Mouse (Mus musculus) midbrain, embryonic 11.5 days (tissue): ENCODE measurements around the gene Msi2. TPM values are rescaled to one million over a fixed set of nuclear protein-coding genes. Genes with fewer than 3 reads are reported as not detected.
A peak's percentile ranks its signal among the peaks of the same experiment; 100 is the strongest.

ENCODE experiments used
- ATAC-seq: fragments of 200-750 bp; cut with Nextera tagmentation; 2 replicates; pipeline ENCODE4 v1.8.0; 2017; ENCODE audit warnings: moderate TSS enrichment, moderate library complexity; ENCODE audit not compliant: low FRiP score
- DNase-seq: peaks from one replicate; pipeline ENCODE4 v3.0.0; 2015; ENCODE audit warnings: low spot score; ENCODE audit errors: missing footprints
- H3K27ac ChIP-seq: fragments of 300-500 bp; sonication (generic); 2 replicates; pipeline ENCODE4 v1.5.1; 2014; ENCODE audit warnings: low read depth, low read length
- H3K27me3 ChIP-seq: fragments of 300-500 bp; sonication (generic); 2 replicates; pipeline ENCODE4 v1.6.1; 2014; ENCODE audit warnings: mild to moderate bottlenecking, low read length, moderate library complexity, mixed read lengths; ENCODE audit not compliant: control insufficient read depth, insufficient read depth
- H3K36me3 ChIP-seq: fragments of 300-500 bp; sonication (generic); 2 replicates; pipeline ENCODE4 v1.6.1; 2014; ENCODE audit warnings: mild to moderate bottlenecking, low read length, moderate library complexity, mixed read lengths; ENCODE audit not compliant: control insufficient read depth, insufficient read depth
- H3K4me1 ChIP-seq: fragments of 300-500 bp; sonication (generic); 2 replicates; pipeline ENCODE4 v1.6.1; 2014; ENCODE audit warnings: low read length; ENCODE audit not compliant: control insufficient read depth, insufficient read depth
- H3K4me2 ChIP-seq: fragments of 300-500 bp; sonication (generic); 2 replicates; pipeline ENCODE4 v1.6.1; 2014; ENCODE audit warnings: mild to moderate bottlenecking, moderate library complexity
- H3K4me3 ChIP-seq: fragments of 300-500 bp; sonication (generic); 2 replicates; pipeline ENCODE4 v1.5.1; 2014; ENCODE audit warnings: low read depth, low read length
- H3K9ac ChIP-seq: fragments of 300-500 bp; sonication (generic); 2 replicates; pipeline ENCODE4 v1.6.1; 2014; ENCODE audit warnings: low read length
- H3K9me3 ChIP-seq: fragments of 300-500 bp; sonication (generic); 2 replicates; pipeline ENCODE4 v1.6.1; 2016; ENCODE audit warnings: low read length; ENCODE audit not compliant: control insufficient read depth
- WGBS: fragments of 180-500 bp; shearing (Covaris S2); extraction: QIAGEN DNeasy Blood & Tissue Kit; methylation state at CpG from one replicate; pipeline ENCODE4 v1.1.7; 2014; 5-methylcytosine and 5-hydroxymethylcytosine counted together
- polyA plus RNA-seq: library from polyadenylated mRNA; unstranded; fragments of >200 nt; fragmentation: Nextera tagmentation; extraction: Ambion mirVana; gene quantifications from 2 replicates; pipeline ENCODE4 v1.2.1, GENCODE M21; 2014

The Msi2 gene
- polyA plus RNA-seq, 1 experiment from 2014 or later: 27.0 TPM

DNA sequence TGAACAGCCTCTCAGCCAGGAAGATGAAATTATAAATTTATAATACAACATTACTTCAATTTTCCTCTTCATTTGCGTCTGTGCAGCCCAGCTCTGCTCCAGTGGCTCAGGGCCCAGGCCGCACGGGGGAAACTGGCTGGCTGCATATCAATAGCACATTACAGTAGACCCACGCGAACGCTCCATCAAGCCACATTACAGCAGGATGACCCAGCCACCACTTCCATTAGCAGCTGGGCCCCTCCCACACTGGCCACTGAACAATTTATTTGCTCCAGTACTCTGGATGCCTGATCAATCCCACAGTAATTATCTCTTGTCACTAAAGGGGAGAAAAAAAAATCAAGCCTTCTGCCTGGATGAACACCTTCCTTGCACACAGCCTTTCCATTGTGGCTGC lies 328.8 kb downstream of the Msi2 start:
- WGBS: over 99% methylated on average over 6 of the region's 6 CpGs
- no peak for DNase-seq

DNA sequence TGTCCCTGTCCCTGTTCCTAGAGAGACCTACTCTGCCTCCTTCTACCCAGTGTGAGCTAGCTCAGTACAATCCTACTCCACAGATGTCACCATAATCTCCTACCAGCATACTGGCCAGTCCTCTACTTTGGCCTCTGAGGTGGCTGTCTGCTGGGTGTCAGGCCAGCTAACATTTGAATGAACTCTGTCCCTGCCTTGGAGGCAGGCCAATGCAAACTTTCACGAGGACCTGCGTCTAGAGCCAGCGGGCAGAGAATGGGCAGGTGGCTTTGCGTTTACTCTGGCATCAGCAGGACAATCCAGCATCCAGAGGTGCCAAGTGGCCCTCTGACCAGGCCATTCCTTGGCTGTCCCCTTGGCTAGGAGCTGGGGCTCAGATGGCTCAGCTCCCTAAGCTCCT lies 331.4 kb downstream of the Msi2 start:
- H3K27ac ChIP-seq: no peak overlapping the region
- H3K9ac ChIP-seq: no peak overlapping the region

More for the DNA sequence above, 328.8 kb downstream of the Msi2 start:
- Histone ChIP-seq H3K9me3 (no peaks in the 10 kb centered on the region), H3K4me3 (no peak overlapping the region), H3K4me2 (no peak overlapping the region), H3K36me3 (peaks cover 5% of the 10 kb centered on the region; the same call in 1 of the 2 replicates), H3K9ac (no peak overlapping the region), H3K27me3 (no peaks in the 10 kb centered on the region), H3K4me1 (0 out of 2 replicates have a peak, but pooled peaks cover 3% of the 10 kb centered on the region), H3K27ac (no peak overlapping the region)
- ATAC-seq: no peak

DNA sequence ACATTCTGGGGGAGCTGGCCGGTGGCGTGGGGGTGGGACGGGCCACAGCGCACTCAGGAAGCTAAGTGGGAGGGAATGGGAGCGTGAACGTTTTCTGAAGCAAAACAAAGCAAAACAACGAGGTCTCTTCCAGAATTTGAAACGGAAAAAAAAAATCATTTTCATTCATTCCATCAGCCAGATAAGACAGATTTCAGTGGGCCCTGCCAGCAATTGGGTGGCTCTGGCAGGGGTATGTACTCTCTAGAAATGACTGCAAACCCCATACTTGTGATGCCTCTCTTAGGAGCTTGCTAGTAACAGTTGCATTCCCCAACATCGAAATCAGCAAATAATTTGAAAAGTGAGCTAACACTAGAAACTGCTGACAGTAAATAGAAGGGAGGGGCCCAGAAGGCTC lies 335.9 kb downstream of the Msi2 start:
- H3K9ac ChIP-seq: no peak overlapping the region
- DNase-seq (no peak), ATAC-seq (no peak)
- no peak overlapping the region for H3K4me3 ChIP-seq
- H3K9me3 ChIP-seq: no peaks in the 10 kb centered on the region
- peaks cover 3% of the 10 kb centered on the region; the same call in 1 of the 2 replicates for H3K36me3 ChIP-seq
- H3K4me2 ChIP-seq: no peak overlapping the region
- H3K27me3 ChIP-seq: no peaks in the 10 kb centered on the region
- H3K4me1 ChIP-seq: peaks cover 33% of the 10 kb centered on the region
- WGBS: 90% methylated on average over 9 of the region's 9 CpGs
- H3K27ac ChIP-seq: no peak overlapping the region

More for the DNA sequence above, 331.4 kb downstream of the Msi2 start:
- ATAC-seq (no peak), DNase-seq (no peak)
- Histone ChIP-seq H3K27me3 (no peaks in the 10 kb centered on the region), H3K4me1 (peaks cover 8% of the 10 kb centered on the region), H3K36me3 (peaks cover 5% of the 10 kb centered on the region; the same call in 1 of the 2 replicates), H3K4me3 (no peak overlapping the region), H3K9me3 (no peaks in the 10 kb centered on the region), H3K4me2 (no peak overlapping the region)
- 96% methylated on average over 4 of the region's 4 CpGs for WGBS

DNA sequence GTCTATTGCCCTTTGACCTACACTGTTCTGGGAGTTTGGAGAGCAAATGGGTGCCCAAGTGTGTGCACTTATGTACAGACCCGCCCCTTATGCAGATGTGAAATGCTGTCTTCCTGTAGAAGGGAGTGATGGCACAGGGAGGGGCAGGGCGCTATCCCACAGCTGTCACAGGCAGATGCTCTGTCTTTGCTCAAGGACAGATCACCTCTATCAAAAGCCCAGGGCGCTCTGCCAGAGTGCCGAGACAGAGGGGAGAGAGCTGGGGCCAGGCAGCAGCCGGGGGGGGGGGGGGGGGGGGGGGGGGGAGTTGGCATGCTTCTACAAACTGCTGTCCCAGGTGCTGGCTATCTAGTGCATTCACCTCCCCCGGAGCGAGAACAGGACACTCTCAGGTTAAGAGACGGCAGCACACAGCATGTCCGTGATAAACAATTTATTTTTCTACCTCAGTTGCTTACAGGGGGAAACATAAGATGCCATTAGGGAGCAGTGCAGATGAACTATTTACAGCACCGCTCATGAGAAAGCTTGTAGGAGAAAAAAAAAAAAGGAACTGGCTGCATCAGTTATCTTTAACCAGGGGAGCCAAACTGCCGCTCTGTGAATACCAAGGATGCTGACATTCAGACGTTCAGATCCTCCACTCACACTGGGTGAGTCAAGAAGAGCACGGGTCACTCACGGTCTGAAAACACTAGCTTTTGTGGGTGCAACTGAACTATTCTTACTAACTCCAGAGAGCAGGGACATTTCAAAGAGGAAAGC lies 337.0 kb downstream of the Msi2 start:
- 0 out of 2 replicates have a peak, but pooled peaks have one; percentile 25 for ATAC-seq
- Histone ChIP-seq H3K27me3 (no peaks in the 10 kb centered on the region), H3K9me3 (no peaks in the 10 kb centered on the region), H3K4me1 (peaks cover 35% of the 10 kb centered on the region), H3K36me3 (peaks cover 3% of the 10 kb centered on the region; the same call in 1 of the 2 replicates), H3K9ac (no peak overlapping the region), H3K4me3 (no peak overlapping the region), H3K27ac (no peak overlapping the region; the same call in 1 of the 2 replicates), H3K4me2 (no peak overlapping the region)
- WGBS: 77% methylated on average over 12 of the region's 14 CpGs
- DNase-seq: no peak

DNA sequence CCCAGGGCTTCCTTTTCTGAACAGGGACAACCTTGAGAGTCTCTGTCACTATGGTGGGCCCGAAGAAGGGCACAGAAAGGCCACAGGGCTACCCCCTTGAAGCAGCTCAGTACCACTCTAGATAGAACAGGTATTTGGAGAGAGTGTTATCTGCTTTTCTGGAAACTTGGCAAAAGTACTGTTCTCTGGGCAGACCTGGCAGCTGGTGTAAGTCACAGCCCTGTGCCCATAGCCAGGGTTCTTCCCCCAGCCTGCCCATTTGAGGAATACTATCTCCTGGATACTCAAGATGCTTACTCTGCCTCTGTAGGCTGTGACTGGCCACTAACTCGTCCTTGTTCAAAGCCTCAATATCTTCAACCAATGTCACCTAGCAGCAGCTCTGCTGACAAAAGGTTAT lies 338.7 kb downstream of the Msi2 start:
- Histone ChIP-seq H3K4me2 (no peak overlapping the region), H3K9me3 (no peaks in the 10 kb centered on the region), H3K27ac (peak overlapping the region; percentile 69), H3K4me1 (peaks cover 40% of the 10 kb centered on the region), H3K27me3 (no peaks in the 10 kb centered on the region), H3K9ac (no peak overlapping the region), H3K4me3 (no peak overlapping the region), H3K36me3 (0 out of 2 replicates have a peak, but pooled peaks cover under 1% of the 10 kb centered on the region)
- DNase-seq (no peak), ATAC-seq (0 out of 2 replicates have a peak, but pooled peaks have one; percentile 2)
- 66% methylated on average over 2 of the region's 2 CpGs for WGBS

DNA sequence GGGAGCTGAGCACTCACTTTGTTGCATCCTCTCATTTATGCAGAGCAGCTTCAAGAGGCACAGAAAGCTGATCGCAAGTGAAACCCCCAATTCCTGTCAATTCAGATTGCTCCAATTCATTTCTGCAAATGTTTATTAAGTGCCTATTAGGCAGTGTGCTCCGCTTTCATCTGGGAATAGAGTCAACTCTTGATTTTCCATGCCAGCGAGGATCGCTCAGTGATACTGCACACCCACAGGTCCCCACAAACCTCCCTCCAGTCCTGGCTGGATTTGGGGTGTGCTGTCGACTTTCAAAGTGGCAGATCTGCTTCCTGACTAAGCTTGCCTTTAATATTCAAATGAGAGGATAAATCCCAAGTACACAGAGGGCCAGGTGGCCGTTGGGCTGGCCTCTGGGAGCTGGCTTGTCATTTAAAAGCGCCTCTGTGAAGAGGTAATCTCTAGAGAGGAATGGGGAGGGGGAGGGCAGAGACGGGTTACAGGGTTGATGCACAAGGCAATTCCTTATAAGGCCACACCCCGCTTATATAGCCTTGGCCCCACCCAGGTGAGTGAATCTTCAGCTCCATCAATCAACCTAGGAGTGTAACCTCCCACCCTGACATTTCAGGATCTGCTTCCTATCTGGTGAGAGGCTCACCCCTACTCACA lies 339.5 kb downstream of the Msi2 start:
- peaks cover 40% of the 10 kb centered on the region for H3K4me1 ChIP-seq
- H3K27me3 ChIP-seq: no peaks in the 10 kb centered on the region
- ATAC-seq: peak; percentile 68

GRCm38 (mm10) chr11:88372589-88372988 lies 345.7 kb downstream of the Msi2 start:
- peaks cover under 1% of the 10 kb centered on the region; the same call in 1 of the 2 replicates for H3K36me3 ChIP-seq
- H3K4me3 ChIP-seq: no peak overlapping the region
- peak overlapping the region; percentile 65 for H3K27ac ChIP-seq
- no peak overlapping the region for H3K9ac ChIP-seq
- WGBS: 86% methylated on average over 4 of the region's 4 CpGs
- H3K4me1 ChIP-seq: peaks cover 11% of the 10 kb centered on the region
- ATAC-seq (no peak), DNase-seq (no peak)
- H3K4me2 ChIP-seq: no peak overlapping the region
- H3K27me3 ChIP-seq: no peaks in the 10 kb centered on the region
- no peaks in the 10 kb centered on the region for H3K9me3 ChIP-seq

More for the DNA sequence above, 339.5 kb downstream of the Msi2 start:
- Histone ChIP-seq H3K4me2 (no peak overlapping the region), H3K36me3 (no peaks in the 10 kb centered on the region), H3K9me3 (no peaks in the 10 kb centered on the region), H3K4me3 (no peak overlapping the region), H3K9ac (no peak overlapping the region), H3K27ac (peak overlapping the region; percentile 69)
- DNase-seq: peak; percentile 93
- 31% methylated on average over 9 of the region's 9 CpGs for whole genome bisulfite sequencing

- WGBS: 71% methylated on average over 3 of the region's 3 CpGs
- Histone ChIP-seq H3K27me3 (no peaks in the 10 kb centered on the region), H3K4me3 (no peak overlapping the region), H3K9ac (no peak overlapping the region), H3K36me3 (peaks cover 4% of the 10 kb centered on the region), H3K4me1 (peaks cover 3% of the 10 kb centered on the region; the same call in 1 of the 2 replicates), H3K27ac (no peak overlapping the region), H3K4me2 (no peak overlapping the region), H3K9me3 (no peaks in the 10 kb centered on the region)
- ATAC-seq: no peak
- DNase-seq: no peak
Measured at GRCm38 (mm10) chr11:88369898-88370297, 348.4 kb downstream of the Msi2 start.

- H3K9me3 ChIP-seq: no peaks in the 10 kb centered on the region
- DNase-seq (no peak), ATAC-seq (no peak)
- no peak overlapping the region for H3K27ac ChIP-seq
- H3K4me3 ChIP-seq: no peak overlapping the region
- peaks cover 4% of the 10 kb centered on the region for H3K36me3 ChIP-seq
- H3K27me3 ChIP-seq: no peaks in the 10 kb centered on the region
- H3K9ac ChIP-seq: no peak overlapping the region
- 91% methylated on average over 4 of the region's 4 CpGs for WGBS
- H3K4me1 ChIP-seq: no peaks in the 10 kb centered on the region
- H3K4me2 ChIP-seq: no peak overlapping the region
Measured at GRCm38 (mm10) chr11:88367501-88367900, 350.8 kb downstream of the Msi2 start.
